Mouse (Mus musculus) liver, embryonic 16.5 days (tissue): ENCODE data around the gene Rbfox3. TPM values are rescaled to one million over a fixed set of nuclear protein-coding genes. Genes with fewer than 3 reads are reported as not detected.

Experiments used
- ATAC-seq: fragments of 200-750 bp; cut with Nextera tagmentation; 2 replicates; pipeline ENCODE4 v1.8.0; 2017; ENCODE audit warnings: low read depth, mild to moderate bottlenecking, moderate number of reproducible peaks, moderate library complexity
- H3K27ac ChIP-seq: fragments of 300-500 bp; sonication (generic); 2 replicates; pipeline ENCODE4 v1.5.1; 2014; ENCODE audit warnings: mild to moderate bottlenecking, low read length
- H3K27me3 ChIP-seq: fragments of 300-500 bp; sonication (generic); 2 replicates; pipeline ENCODE4 v1.6.1; 2014; ENCODE audit warnings: low read depth, low read length, mixed read lengths; ENCODE audit not compliant: control insufficient read depth, insufficient read depth
- H3K36me3 ChIP-seq: fragments of 300-500 bp; sonication (generic); 2 replicates; pipeline ENCODE4 v1.6.1; 2014; ENCODE audit warnings: mild to moderate bottlenecking; ENCODE audit not compliant: control insufficient read depth, insufficient read depth
- H3K4me1 ChIP-seq: fragments of 300-500 bp; sonication (generic); 2 replicates; pipeline ENCODE4 v1.6.1; 2014; ENCODE audit warnings: low read depth, low read length, mixed read lengths; ENCODE audit not compliant: control insufficient read depth
- H3K4me2 ChIP-seq: fragments of 300-500 bp; sonication (generic); 2 replicates; pipeline ENCODE4 v1.6.1; 2014; ENCODE audit warnings: low read depth, low read length, mixed read lengths
- H3K4me3 ChIP-seq: fragments of 300-500 bp; sonication (generic); 2 replicates; pipeline ENCODE4 v1.5.1; 2014; ENCODE audit warnings: low read depth, mild to moderate bottlenecking, low read length
- H3K9ac ChIP-seq: fragments of 300-500 bp; sonication (generic); 2 replicates; pipeline ENCODE4 v1.6.1; 2014; ENCODE audit warnings: low read depth, low read length
- H3K9me3 ChIP-seq: fragments of 300-500 bp; sonication (generic); replicated peaks from 2 replicates; pipeline ENCODE4 v1.6.1; 2016; ENCODE audit warnings: low read length; ENCODE audit not compliant: control insufficient read depth
- WGBS: fragments of 180-500 bp; shearing (Covaris S2); extraction: QIAGEN DNeasy Blood & Tissue Kit; methylation state at CpG from one replicate; pipeline ENCODE4 v1.1.7; 2014; ENCODE audit not compliant: insufficient replicate concordance; 5-methylcytosine and 5-hydroxymethylcytosine counted together
- polyA plus RNA-seq: library from polyadenylated mRNA; unstranded; fragments of >200 nt; fragmentation: Nextera tagmentation; extraction: Ambion mirVana; gene quantifications from 2 replicates; pipeline ENCODE4 v1.2.1, GENCODE M21; 2015

Gene Rbfox3
- polyA plus RNA-seq, 1 experiment from 2014 or later, result 0.40 TPM

DNA sequence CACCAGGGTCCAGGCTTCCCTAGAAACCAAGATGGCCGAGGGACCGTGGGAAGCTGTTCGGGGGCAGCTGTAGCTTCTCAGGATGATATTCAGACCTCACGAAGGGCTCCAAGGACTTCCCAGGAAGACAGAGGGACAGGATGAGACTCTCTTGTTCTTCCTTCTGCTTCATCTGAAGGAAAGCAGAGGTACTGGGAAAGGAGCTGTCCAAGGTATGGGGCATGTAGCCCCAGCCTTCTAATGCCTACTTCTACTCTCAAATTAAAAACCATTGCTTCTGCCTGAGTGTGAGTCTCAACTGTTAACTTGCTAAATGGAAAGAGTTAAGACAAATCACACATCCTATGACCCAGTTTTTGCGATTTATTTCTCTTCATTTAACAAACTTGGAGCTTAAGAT lies 355.8 kb downstream of the Rbfox3 start:
- no peak for ATAC-seq
- Histone ChIP-seq H3K36me3 (no peaks in the 10 kb centered on the region), H3K9ac (no peak overlapping the region), H3K4me2 (no peak overlapping the region), H3K4me3 (no peak overlapping the region), H3K27ac (no peak overlapping the region), H3K4me1 (no peaks in the 10 kb centered on the region), H3K9me3 (no peaks in the 10 kb centered on the region), H3K27me3 (no peaks in the 10 kb centered on the region; the same call in 1 of the 2 replicates)
- 48% methylated on average over 5 of the region's 5 CpGs for WGBS

DNA sequence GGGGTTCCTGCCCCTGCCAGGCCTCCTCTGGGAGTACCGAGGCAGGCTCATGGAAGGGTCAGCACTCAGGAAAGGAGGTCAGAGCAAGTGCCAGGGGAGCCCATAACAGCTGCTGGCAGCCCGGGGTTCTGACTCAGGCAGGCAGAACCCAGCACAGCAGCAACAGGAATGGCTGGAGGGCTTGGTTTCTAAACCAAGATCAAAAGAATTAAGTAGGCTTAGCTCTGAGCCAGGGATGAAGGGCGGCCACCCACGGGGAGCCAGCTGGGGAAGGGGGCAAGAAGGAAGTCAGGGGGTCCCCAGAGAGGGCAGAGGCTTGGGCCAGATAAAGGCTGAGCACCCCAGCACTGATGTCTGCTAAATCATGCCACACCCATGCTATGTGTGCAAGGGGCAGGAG lies 356.9 kb downstream of the Rbfox3 start:
- H3K4me2 ChIP-seq, result no peak overlapping the region
- WGBS, result 14% methylated on average over 4 of the region's 4 CpGs
- no peak for ATAC-seq
- H3K9ac ChIP-seq, result no peak overlapping the region
- no peaks in the 10 kb centered on the region; the same call in 1 of the 2 replicates for H3K27me3 ChIP-seq
- H3K4me1 ChIP-seq, result no peaks in the 10 kb centered on the region
- H3K36me3 ChIP-seq, result no peaks in the 10 kb centered on the region
- no peak overlapping the region for H3K27ac ChIP-seq
- no peaks in the 10 kb centered on the region for H3K9me3 ChIP-seq
- H3K4me3 ChIP-seq, result no peak overlapping the region

DNA sequence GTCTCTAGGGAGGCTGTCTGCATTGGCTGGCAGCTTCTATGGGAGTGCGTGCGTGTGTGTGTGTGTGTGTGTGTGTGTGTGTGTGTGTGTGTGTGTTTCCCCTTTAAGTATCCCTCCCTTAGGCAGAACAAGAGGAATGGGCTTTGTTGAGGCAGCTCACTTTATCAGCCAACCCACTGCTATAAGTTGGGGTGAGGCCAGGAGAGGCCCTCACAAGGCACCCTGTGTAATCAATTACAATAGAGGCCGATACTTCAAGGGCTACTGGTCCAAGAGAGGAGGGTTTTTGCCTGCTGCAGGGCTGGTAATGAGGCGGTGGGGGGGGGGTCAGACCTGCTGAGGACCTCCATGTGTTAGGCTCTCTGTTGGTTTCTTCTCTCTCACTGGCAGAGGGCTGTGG lies 357.5 kb downstream of the Rbfox3 start:
- no peaks in the 10 kb centered on the region; the same call in 1 of the 2 replicates for H3K27me3 ChIP-seq
- ATAC-seq, result no peak
- whole genome bisulfite sequencing, result 28% methylated on average over 4 of the region's 4 CpGs

DNA sequence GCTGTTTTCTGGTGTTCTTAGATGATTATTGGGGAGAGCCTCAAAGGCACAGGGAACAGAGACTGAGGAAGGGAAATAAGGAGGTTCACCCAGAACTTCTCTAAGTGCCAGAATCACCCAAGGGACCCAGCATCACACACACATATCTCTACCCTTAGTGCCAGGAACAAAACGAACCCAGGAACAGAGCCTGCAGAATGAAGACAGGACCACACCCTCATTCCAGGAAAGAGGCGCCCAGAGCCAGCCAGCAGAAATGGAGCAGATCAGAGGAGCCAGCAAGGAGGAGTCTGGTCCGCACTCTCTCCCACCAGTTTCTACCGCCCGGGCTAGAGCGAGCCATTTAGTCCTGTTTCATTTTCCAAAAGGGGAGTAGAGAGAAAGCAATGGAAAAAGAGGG lies 358.4 kb downstream of the Rbfox3 start:
- Histone ChIP-seq H3K4me3 (no peak overlapping the region), H3K4me1 (no peaks in the 10 kb centered on the region), H3K9ac (no peak overlapping the region), H3K27ac (no peak overlapping the region), H3K9me3 (no peaks in the 10 kb centered on the region), H3K36me3 (no peaks in the 10 kb centered on the region), H3K27me3 (no peaks in the 10 kb centered on the region; the same call in 1 of the 2 replicates), H3K4me2 (no peak overlapping the region)
- WGBS, result 32% methylated on average over 6 of the region's 6 CpGs
- no peak for ATAC-seq

More for the DNA sequence above, 357.5 kb downstream of the Rbfox3 start:
- no peaks in the 10 kb centered on the region for H3K36me3 ChIP-seq
- H3K4me2 ChIP-seq, result no peak overlapping the region
- H3K4me3 ChIP-seq, result no peak overlapping the region
- no peaks in the 10 kb centered on the region for H3K4me1 ChIP-seq
- H3K9me3 ChIP-seq, result no peaks in the 10 kb centered on the region
- no peak overlapping the region for H3K9ac ChIP-seq
- no peak overlapping the region for H3K27ac ChIP-seq

DNA sequence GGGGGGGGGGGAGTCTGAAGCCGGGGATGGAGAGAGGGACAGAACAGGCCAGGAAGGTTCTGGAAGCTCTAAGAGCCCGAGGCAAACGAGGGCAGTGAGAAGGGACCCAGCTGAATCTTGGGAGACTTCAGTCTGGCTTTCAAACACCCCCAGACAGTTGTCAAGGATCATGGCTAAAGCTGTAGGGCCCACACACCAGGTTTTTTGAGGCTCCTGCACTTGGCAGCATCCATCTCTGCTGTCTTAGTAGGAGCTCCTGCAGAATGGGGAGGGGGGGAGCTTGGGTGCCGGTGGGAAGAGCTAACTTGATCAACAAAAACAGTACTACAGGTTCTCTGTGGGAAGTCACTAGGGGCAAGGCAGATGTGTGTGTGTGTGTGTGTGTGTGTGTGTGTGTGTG lies 358.9 kb downstream of the Rbfox3 start:
- no peak for ATAC-seq
- Histone ChIP-seq H3K27ac (no peak overlapping the region), H3K9ac (no peak overlapping the region), H3K27me3 (no peaks in the 10 kb centered on the region; the same call in 1 of the 2 replicates), H3K36me3 (no peaks in the 10 kb centered on the region), H3K4me3 (no peak overlapping the region), H3K9me3 (no peaks in the 10 kb centered on the region), H3K4me1 (no peaks in the 10 kb centered on the region), H3K4me2 (no peak overlapping the region)
- 41% methylated on average over 4 of the region's 4 CpGs for WGBS

DNA sequence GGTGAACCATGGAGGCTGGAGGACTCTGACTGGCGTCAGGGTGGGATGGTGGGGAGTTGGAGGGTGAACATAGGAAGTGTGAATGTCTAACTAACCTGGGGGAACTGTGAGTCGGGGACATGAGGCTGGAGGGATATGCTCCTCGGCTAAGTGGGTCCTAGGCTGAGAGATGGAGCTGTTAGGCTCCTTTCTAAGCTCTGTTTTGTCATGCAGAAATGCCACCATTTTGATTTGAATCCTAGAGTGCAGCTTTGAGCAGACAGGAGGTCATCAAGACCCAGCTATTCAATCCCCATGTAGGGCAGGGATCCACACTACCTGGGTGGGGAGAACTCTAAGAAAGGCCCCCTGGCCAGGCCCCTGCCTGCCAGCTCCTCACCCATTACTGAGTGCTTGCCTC lies 359.7 kb downstream of the Rbfox3 start:
- Histone ChIP-seq H3K4me3 (no peak overlapping the region), H3K9ac (no peak overlapping the region), H3K4me1 (no peaks in the 10 kb centered on the region), H3K27me3 (no peaks in the 10 kb centered on the region; the same call in 1 of the 2 replicates), H3K9me3 (no peaks in the 10 kb centered on the region), H3K27ac (no peak overlapping the region), H3K36me3 (no peaks in the 10 kb centered on the region), H3K4me2 (no peak overlapping the region)
- WGBS, result 26% methylated on average over 3 of the region's 3 CpGs
- ATAC-seq, result no peak

DNA sequence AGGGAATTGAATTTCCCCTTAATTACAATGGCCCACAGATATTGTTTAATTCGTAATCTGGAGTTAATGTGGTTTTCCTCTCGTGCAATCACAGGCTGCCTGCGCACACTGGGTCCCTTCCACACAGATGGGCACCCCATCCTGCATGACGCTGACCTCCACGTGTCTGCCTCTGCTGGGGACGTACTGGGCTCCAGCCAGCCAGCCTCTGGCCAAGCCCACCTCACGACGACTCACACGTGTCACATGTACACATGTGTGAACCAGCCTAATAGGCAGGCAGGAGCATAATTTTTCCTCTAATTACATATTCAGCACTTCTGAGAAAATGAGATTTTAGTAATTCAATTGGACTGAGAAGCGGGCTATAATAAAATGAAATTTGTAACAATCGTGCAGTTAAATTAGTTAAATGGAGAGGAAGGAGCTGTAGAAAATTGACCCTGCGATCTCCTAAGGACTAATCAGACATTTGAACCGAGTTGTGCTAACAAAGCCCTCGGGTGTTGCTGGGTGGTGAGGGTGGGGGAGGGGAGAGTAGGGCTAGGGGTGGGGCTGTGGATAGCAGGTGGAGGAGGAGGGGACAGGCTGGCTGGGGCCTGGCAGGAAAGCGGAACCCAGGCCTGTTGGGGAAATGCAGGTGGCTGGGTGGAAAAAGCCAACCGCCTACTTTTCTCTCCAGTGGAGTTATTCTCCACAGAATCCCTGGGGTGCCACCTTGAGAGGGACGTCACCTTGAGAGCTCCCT lies 360.4 kb downstream of the Rbfox3 start:
- Histone ChIP-seq H3K27me3 (no peaks in the 10 kb centered on the region; the same call in 1 of the 2 replicates), H3K9ac (no peak overlapping the region), H3K4me2 (no peak overlapping the region), H3K36me3 (no peaks in the 10 kb centered on the region), H3K9me3 (no peaks in the 10 kb centered on the region), H3K27ac (no peak overlapping the region), H3K4me3 (no peak overlapping the region), H3K4me1 (no peaks in the 10 kb centered on the region)
- ATAC-seq, result no peak
- WGBS, result 28% methylated on average over 17 of the region's 17 CpGs

DNA sequence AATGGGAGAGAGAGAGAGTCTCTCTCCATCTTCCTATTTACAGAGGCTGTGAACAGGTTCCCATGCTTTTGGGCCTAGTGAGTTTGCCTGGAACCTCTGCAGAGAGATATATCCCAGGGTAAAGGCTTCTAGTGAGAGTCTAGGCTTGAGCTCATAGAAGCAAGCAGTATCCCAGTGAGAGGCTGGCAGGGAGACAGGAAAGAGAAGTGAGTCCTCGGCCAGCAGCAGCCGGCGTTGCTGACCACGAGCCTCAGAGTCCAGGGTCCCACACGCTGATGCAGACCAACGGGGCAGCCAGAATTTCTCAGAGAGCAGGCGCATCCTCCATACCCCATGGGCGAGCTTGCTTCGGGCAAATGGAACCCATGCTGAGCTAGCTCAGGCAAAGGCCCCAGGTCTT lies 363.2 kb downstream of the Rbfox3 start:
- Histone ChIP-seq H3K27ac (no peak overlapping the region), H3K36me3 (no peaks in the 10 kb centered on the region), H3K27me3 (no peaks in the 10 kb centered on the region; the same call in 1 of the 2 replicates), H3K4me2 (no peak overlapping the region), H3K9ac (no peak overlapping the region), H3K4me3 (no peak overlapping the region), H3K9me3 (no peaks in the 10 kb centered on the region), H3K4me1 (no peaks in the 10 kb centered on the region)
- ATAC-seq, result no peak
- WGBS, result 54% methylated on average over 9 of the region's 9 CpGs

DNA sequence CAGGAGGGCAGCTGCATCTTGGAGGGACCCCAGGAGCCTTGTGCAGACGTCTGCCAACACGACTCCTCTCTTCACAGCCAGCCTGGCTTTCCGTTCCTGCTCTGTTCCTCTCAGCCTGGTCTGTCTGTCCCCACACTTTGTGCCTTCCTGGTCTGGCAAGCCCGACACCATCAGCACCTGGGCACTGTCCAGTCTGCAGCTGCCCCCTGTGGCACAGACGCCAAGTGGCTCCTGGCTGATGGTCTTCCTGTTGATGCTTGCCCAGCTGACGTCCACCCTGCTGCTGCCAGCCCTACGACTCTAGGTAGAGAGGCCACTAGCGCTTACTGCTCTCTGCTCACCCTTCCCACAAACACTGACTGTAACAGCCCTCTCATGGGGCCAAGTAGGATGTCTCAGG lies 365.1 kb downstream of the Rbfox3 start:
- no peak overlapping the region for H3K4me2 ChIP-seq
- H3K27ac ChIP-seq, result no peak overlapping the region
- no peaks in the 10 kb centered on the region for H3K36me3 ChIP-seq
- WGBS, result 49% methylated on average over 8 of the region's 8 CpGs
- no peak overlapping the region for H3K4me3 ChIP-seq
- H3K9me3 ChIP-seq, result no peaks in the 10 kb centered on the region
- no peaks in the 10 kb centered on the region for H3K27me3 ChIP-seq
- H3K4me1 ChIP-seq, result no peaks in the 10 kb centered on the region
- H3K9ac ChIP-seq, result no peak overlapping the region
- no peak for ATAC-seq
